ENCODE assay signal across 10 mouse cellular contexts in genomic region chr16:52569078-52569477, GRCm38 (mm10).
A peak's percentile ranks its signal among the peaks of the same experiment; 100 is the strongest.
DNase-seq lines count a peak whose midpoint lies in the region; ATAC-seq and TF ChIP-seq lines count a peak whose summit lies in the region.
"Had no signal": no experiment of that assay in that cellular context is flagged by ENCODE, and none has a peak within 500 bp of the region (broad histone marks: within the 10 kb centered on the region; RNA-seq: fewer than 3 reads in every experiment).

No protein-coding gene starts in this region.

- no peak overlapping the region for H3K4me2 ChIP-seq in hindbrain, postnatal 0 days (ENCODE audit: low read depth, low read length)
- H3K4me2 ChIP-seq in neural tube, embryonic 14.5 days (ENCODE audit: low read depth, low read length): no peak overlapping the region
- H3K4me2 ChIP-seq: heart, embryonic 15.5 days had no signal

- H3K27ac ChIP-seq in hindbrain, postnatal 0 days: no peak overlapping the region
- no peak overlapping the region for H3K27ac ChIP-seq in hindbrain, embryonic 10.5 days
- H3K27ac ChIP-seq in neural tube, embryonic 14.5 days (ENCODE audit: low read depth, low read length): no peak overlapping the region
- H3K27ac ChIP-seq: heart, embryonic 15.5 days had no signal

- TF ChIP-seq CTCF in hindbrain, postnatal 0 days (IDR thresholded peaks at IDR 0.05; ENCODE audit: low read depth): no peak

- H3K9ac ChIP-seq in hindbrain, postnatal 0 days (replicated peaks; ENCODE audit: low read length): no peak overlapping the region
- no peak overlapping the region for H3K9ac ChIP-seq in neural tube, embryonic 14.5 days (replicated peaks; ENCODE audit: low read depth, low read length)
- H3K9ac ChIP-seq: heart, embryonic 15.5 days; liver, postnatal 0 days had no signal

- H3K4me3 ChIP-seq in hindbrain, postnatal 0 days (ENCODE audit: low read length): no peak overlapping the region
- no peak overlapping the region for H3K4me3 ChIP-seq in hindbrain, embryonic 10.5 days
- H3K4me3 ChIP-seq in neural tube, embryonic 14.5 days (ENCODE audit: low read depth, low read length): no peak overlapping the region
- H3K4me3 ChIP-seq: heart, embryonic 15.5 days had no signal

- H3K27me3 ChIP-seq in hindbrain, postnatal 0 days (ENCODE audit: insufficient read depth, low read length): no peaks in the 10 kb centered on the region
- no peaks in the 10 kb centered on the region for H3K27me3 ChIP-seq in hindbrain, embryonic 10.5 days (ENCODE audit: insufficient read depth, poor library complexity, severe bottlenecking)
- no peaks in the 10 kb centered on the region for H3K27me3 ChIP-seq in neural tube, embryonic 14.5 days (ENCODE audit: control insufficient read depth, insufficient read depth, low read length)
- H3K27me3 ChIP-seq: heart, embryonic 15.5 days had no signal

- H3K9me3 ChIP-seq in hindbrain, postnatal 0 days (ENCODE audit: low read length): no peaks in the 10 kb centered on the region
- no peaks in the 10 kb centered on the region for H3K9me3 ChIP-seq in hindbrain, embryonic 10.5 days
- H3K9me3 ChIP-seq in neural tube, embryonic 14.5 days (ENCODE audit: control insufficient read depth, low read length): no peaks in the 10 kb centered on the region
- H3K9me3 ChIP-seq: heart, embryonic 15.5 days had no signal

- no peaks in the 10 kb centered on the region for H3K36me3 ChIP-seq in hindbrain, postnatal 0 days (ENCODE audit: insufficient read depth, low read length)
- H3K36me3 ChIP-seq in hindbrain, embryonic 10.5 days: no peaks in the 10 kb centered on the region
- no peaks in the 10 kb centered on the region for H3K36me3 ChIP-seq in neural tube, embryonic 14.5 days (ENCODE audit: control insufficient read depth, insufficient read depth, low read length)
- H3K36me3 ChIP-seq: heart, embryonic 15.5 days had no signal

- peak; percentile 51 for DNase-seq in hindbrain, postnatal 0 days (ENCODE audit: low spot score)
- DNase-seq in hindbrain, embryonic 10.5 days (ENCODE audit: low spot score): no peak
- DNase-seq in cerebellum, adult 11-12 months: peak; percentile 8
- DNase-seq in frontal cortex, adult 2 months (ENCODE audit: extremely low spot score in 1 of 2, low spot score in 1 of 2): peak; percentile 4 to 28
- DNase-seq in thymus, postnatal 4 days: no peak
- no peak for DNase-seq in liver
- DNase-seq: liver, postnatal 0 days had no signal

- H3K4me1 ChIP-seq in hindbrain, postnatal 0 days (ENCODE audit: insufficient read depth, low read length): no peaks in the 10 kb centered on the region
- H3K4me1 ChIP-seq in hindbrain, embryonic 10.5 days (replicated peaks): no peaks in the 10 kb centered on the region
- H3K4me1 ChIP-seq in neural tube, embryonic 14.5 days (ENCODE audit: control insufficient read depth, insufficient read depth, low read length): no peaks in the 10 kb centered on the region
- H3K4me1 ChIP-seq: heart, embryonic 15.5 days had no signal

- no peak for ATAC-seq in hindbrain, postnatal 0 days
- peak; percentile 75; the same call in 1 of the 2 replicates for ATAC-seq in neural tube, embryonic 14.5 days (ENCODE audit: low read depth)
- ATAC-seq: activated CD4-positive, CD25-positive, alpha-beta regulatory T cell, adult 4 months; liver, postnatal 0 days had no signal

- 45% methylated on average over 2 of the region's 2 CpGs for WGBS in hindbrain, postnatal 0 days
- 70% methylated on average over 2 of the region's 2 CpGs for WGBS in hindbrain, embryonic 10.5 days
- WGBS in neural tube, embryonic 14.5 days: 47% methylated on average over 2 of the region's 2 CpGs

Comparison
In these comparisons a context has a peak if more than half of its experiments do, and no peak if none do; other contexts are left out.
1. DNase-seq: peak in hindbrain, postnatal 0 days (single experiment), cerebellum, adult 11-12 months (single experiment) and frontal cortex, adult 2 months (2 of 2); none in hindbrain, embryonic 10.5 days (single experiment), thymus, postnatal 4 days (single experiment) and liver (single experiment).